Mouse (Mus musculus) hindbrain, embryonic 14.5 days (tissue): ENCODE measurements around the gene Lep. TPM values are rescaled to one million over a fixed set of nuclear protein-coding genes. Genes with fewer than 3 reads are reported as not detected.

ENCODE experiments used
- ATAC-seq: fragments of 200-750 bp; cut with Nextera tagmentation; 2 replicates; pipeline ENCODE4 v1.8.0; 2017; ENCODE audit warnings: moderate number of reproducible peaks, mild to moderate bottlenecking, moderate TSS enrichment, moderate library complexity; ENCODE audit not compliant: low FRiP score
- DNase-seq: peaks from one replicate; pipeline ENCODE4 v3.0.0-alpha.2; 2015; ENCODE audit warnings: low spot score
- H3K27ac ChIP-seq: fragments of 300-500 bp; sonication (generic); 2 replicates; pipeline ENCODE4 v1.5.1; 2014; ENCODE audit warnings: mild to moderate bottlenecking, moderate library complexity
- H3K27me3 ChIP-seq: fragments of 300-500 bp; sonication (generic); 2 replicates; pipeline ENCODE4 v1.6.1; 2014; ENCODE audit warnings: mild to moderate bottlenecking, low read length, mixed read lengths; ENCODE audit not compliant: control insufficient read depth, insufficient read depth
- H3K36me3 ChIP-seq: fragments of 300-500 bp; sonication (generic); replicated peaks from 2 replicates; pipeline ENCODE4 v1.6.1; 2014; ENCODE audit not compliant: control insufficient read depth, insufficient read depth
- H3K4me1 ChIP-seq: fragments of 300-500 bp; sonication (generic); replicated peaks from 2 replicates; pipeline ENCODE4 v1.6.1; 2014; ENCODE audit warnings: antibody characterized with exemption, low read length, mixed read lengths; ENCODE audit not compliant: control insufficient read depth, insufficient read depth
- H3K4me2 ChIP-seq: fragments of 300-500 bp; sonication (generic); replicated peaks from 2 replicates; pipeline ENCODE4 v1.6.1; 2014; ENCODE audit warnings: mild to moderate bottlenecking, moderate library complexity
- H3K4me3 ChIP-seq: fragments of 300-500 bp; sonication (generic); replicated peaks from 2 replicates; pipeline ENCODE4 v1.5.1; 2014; ENCODE audit warnings: mild to moderate bottlenecking, low read length
- H3K9ac ChIP-seq: fragments of 300-500 bp; sonication (generic); 2 replicates; pipeline ENCODE4 v1.6.1; 2014
- H3K9me3 ChIP-seq: fragments of 300-500 bp; sonication (generic); 2 replicates; pipeline ENCODE4 v1.6.1; 2016; ENCODE audit warnings: low read length; ENCODE audit not compliant: control insufficient read depth
- WGBS: fragments of 180-500 bp; shearing (Covaris S2); extraction: QIAGEN DNeasy Blood & Tissue Kit; methylation state at CpG from one replicate; pipeline ENCODE4 v1.1.7; 2014; 5-methylcytosine and 5-hydroxymethylcytosine counted together
- polyA plus RNA-seq: library from polyadenylated mRNA; unstranded; fragments of >200 nt; fragmentation: Nextera tagmentation; extraction: Ambion mirVana; gene quantifications from 2 replicates; pipeline ENCODE4 v1.2.1, GENCODE M21; 2014

Lep gene
- not detected in 2 replicates for polyA plus RNA-seq

GRCm38 (mm10) chr6:29059846-29060685, at the start of gene Lep:
Gene Lep (plus strand): TSS chr6:29060220.
- H3K4me1 ChIP-seq: 0 out of 2 replicates have a peak, but pooled peaks cover 3% of the 10 kb centered on the region
- 76% methylated on average over 28 of the region's 28 CpGs for WGBS
- H3K9me3 ChIP-seq: no peaks in the 10 kb centered on the region
- DNase-seq (no peak), ATAC-seq (no peak)
- no peaks in the 10 kb centered on the region for H3K27me3 ChIP-seq
- no peaks in the 10 kb centered on the region for H3K36me3 ChIP-seq
- H3K9ac ChIP-seq: no peak within 1 kb of the TSS
- no peak within 1 kb of the TSS for H3K4me3 ChIP-seq
- H3K27ac ChIP-seq: no peak within 1 kb of the TSS
- H3K4me2 ChIP-seq: no peak within 1 kb of the TSS

GRCm38 (mm10) chr6:29011651-29012050, 48.4 kb upstream of the Lep start:
- ATAC-seq (no peak), DNase-seq (no peak)
- no peaks in the 10 kb centered on the region for H3K9me3 ChIP-seq
- no peaks in the 10 kb centered on the region for H3K27me3 ChIP-seq
- H3K27ac ChIP-seq: no peak overlapping the region
- no peak overlapping the region for H3K9ac ChIP-seq
- 0 out of 2 replicates have a peak, but pooled peaks cover 2% of the 10 kb centered on the region for H3K4me1 ChIP-seq
- H3K4me3 ChIP-seq: no peak overlapping the region
- 88% methylated on average over 5 of the region's 5 CpGs for WGBS
- H3K4me2 ChIP-seq: no peak overlapping the region
- H3K36me3 ChIP-seq: no peaks in the 10 kb centered on the region

- no peak overlapping the region for H3K27ac ChIP-seq
- no peak overlapping the region for H3K4me2 ChIP-seq
- no peaks in the 10 kb centered on the region for H3K27me3 ChIP-seq
- H3K9ac ChIP-seq: no peak overlapping the region
- DNase-seq (no peak), ATAC-seq (no peak)
- H3K4me3 ChIP-seq: no peak overlapping the region
- WGBS: 96% methylated on average over 6 of the region's 6 CpGs
- H3K36me3 ChIP-seq: no peaks in the 10 kb centered on the region
- H3K4me1 ChIP-seq: peaks cover 11% of the 10 kb centered on the region; the same call in 1 of the 2 replicates
- no peaks in the 10 kb centered on the region for H3K9me3 ChIP-seq
These were observed 46.8 kb upstream of the Lep start for GRCm38 (mm10) chr6:29013216-29013615.

DNA sequence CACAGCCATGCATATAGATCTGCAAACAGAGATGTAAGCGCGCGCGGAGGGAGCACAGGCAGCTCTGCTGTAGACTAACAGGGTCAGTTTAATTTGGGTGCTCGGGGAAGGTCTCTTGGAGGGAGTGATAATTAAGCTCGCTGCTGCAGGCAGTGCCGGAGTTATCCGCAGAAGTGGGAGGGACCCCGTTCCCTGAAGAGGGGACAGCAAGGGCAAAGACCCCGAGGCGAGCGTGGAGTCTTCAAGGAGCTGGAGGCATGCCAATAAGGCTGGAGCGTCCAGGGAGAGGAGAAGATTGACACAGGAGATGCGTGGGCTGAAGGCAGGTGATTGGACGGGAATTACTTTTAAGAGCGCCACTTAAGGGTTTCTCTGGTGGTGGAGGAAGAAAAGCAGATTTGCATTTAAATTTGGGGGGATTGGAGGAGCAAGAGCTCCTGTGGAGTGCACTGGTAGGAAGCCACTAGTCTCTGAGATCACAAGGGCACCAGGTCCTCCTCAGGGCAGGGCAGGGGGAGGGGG, 43.1 kb upstream of the Lep start:
- WGBS: 1% methylated on average over 16 of the region's 16 CpGs
- H3K4me3 ChIP-seq: peak overlapping the region; percentile 19
- ATAC-seq: peak; percentile 52; the same call in 1 of the 2 replicates
- peaks cover 11% of the 10 kb centered on the region; the same call in 1 of the 2 replicates for H3K4me1 ChIP-seq
- no peaks in the 10 kb centered on the region for H3K9me3 ChIP-seq
- no peaks in the 10 kb centered on the region for H3K36me3 ChIP-seq
- peak overlapping the region; percentile 47 for H3K4me2 ChIP-seq
- no peaks in the 10 kb centered on the region for H3K27me3 ChIP-seq
- 0 out of 2 replicates have a peak overlapping the region, but pooled peaks have one; percentile 25 for H3K9ac ChIP-seq
- peak; percentile 50 for DNase-seq
- no peak overlapping the region for H3K27ac ChIP-seq

DNA sequence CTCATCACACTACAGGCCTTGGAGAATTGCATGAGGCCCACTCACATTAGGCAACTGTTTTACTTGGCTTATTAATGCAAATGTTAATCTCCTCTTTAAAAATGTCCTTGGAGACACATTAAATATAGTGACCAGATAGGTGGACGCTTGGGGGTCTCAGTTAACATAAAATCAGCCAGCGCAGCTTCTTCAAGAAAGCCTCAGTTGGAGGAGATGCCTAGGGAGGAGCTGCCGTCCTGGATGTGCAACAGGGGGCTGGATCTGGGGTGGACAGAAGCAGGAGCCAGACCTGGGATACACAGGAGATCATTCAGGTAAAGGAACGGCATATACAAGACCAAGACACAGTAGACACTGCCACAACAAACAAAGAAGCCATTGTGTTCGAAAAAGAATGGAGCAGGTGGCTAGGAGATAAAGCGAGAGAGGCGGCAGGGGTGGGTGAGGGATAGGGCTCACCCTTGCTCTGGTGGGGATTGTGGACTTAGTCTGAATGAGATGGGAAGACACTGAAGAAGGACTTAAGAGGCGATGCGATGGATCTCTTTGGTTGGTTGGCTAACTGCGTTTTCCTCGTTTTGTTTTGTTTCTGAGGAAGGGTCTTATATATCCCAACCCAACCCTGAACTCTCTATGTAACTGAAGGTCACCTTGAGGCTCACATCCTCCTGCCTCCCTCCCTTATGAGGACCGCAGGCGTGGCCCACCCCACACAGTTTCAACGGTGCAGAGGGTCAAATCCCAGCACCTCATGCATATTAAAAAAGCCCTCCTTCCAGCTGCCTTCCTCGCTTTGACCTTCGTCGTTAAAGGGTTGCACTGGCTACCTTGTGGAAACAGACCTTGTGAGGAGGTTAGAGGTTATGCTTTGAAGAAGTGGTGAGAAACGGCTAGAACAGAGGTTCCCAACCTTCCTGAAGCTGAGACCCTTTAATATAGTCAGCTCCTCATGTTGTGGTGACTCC, 40.0 kb upstream of the Lep start:
- no peaks in the 10 kb centered on the region for H3K9me3 ChIP-seq
- no peak overlapping the region for H3K27ac ChIP-seq
- H3K9ac ChIP-seq: no peak overlapping the region
- DNase-seq: no peak
- H3K4me3 ChIP-seq: no peak overlapping the region
- peaks cover 1% of the 10 kb centered on the region; the same call in 1 of the 2 replicates for H3K27me3 ChIP-seq
- 67% methylated on average over 18 of the region's 18 CpGs for WGBS
- no peak for ATAC-seq
- H3K4me1 ChIP-seq: peaks cover 18% of the 10 kb centered on the region; the same call in 1 of the 2 replicates
- H3K4me2 ChIP-seq: no peak overlapping the region
- no peaks in the 10 kb centered on the region for H3K36me3 ChIP-seq

GRCm38 (mm10) chr6:29020937-29021336, 39.1 kb upstream of the Lep start:
- Histone ChIP-seq H3K9ac (no peak overlapping the region), H3K4me3 (no peak overlapping the region), H3K27ac (no peak overlapping the region), H3K36me3 (no peaks in the 10 kb centered on the region), H3K4me1 (peaks cover 18% of the 10 kb centered on the region; the same call in 1 of the 2 replicates), H3K4me2 (no peak overlapping the region), H3K27me3 (peaks cover 4% of the 10 kb centered on the region; the same call in 1 of the 2 replicates), H3K9me3 (no peaks in the 10 kb centered on the region)
- ATAC-seq (no peak), DNase-seq (no peak)
- 80% methylated on average over 5 of the region's 5 CpGs for WGBS

DNA sequence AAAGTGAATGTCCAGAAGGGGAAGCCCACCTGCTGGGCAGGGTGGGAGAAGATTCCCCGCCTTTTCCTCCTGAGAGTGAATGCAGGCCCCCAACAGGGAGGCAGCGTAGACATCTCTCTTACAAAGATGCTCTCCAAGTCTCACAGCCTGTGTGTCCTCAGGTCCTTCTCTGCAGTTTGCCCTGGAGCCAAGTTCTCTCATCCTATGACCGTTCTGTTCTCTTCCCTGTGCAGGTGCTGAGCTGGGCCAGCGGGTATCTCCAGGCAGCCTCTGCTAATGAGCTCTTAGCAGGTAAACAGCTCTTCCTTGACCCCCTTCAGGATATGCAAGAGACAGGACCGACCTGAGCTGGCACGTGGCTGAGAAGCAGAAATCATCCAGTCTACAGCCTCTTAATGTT, 38.5 kb upstream of the Lep start:
- DNase-seq (no peak), ATAC-seq (no peak)
- no peak overlapping the region for H3K27ac ChIP-seq
- H3K4me1 ChIP-seq: peaks cover 18% of the 10 kb centered on the region; the same call in 1 of the 2 replicates
- no peak overlapping the region for H3K9ac ChIP-seq
- H3K36me3 ChIP-seq: no peaks in the 10 kb centered on the region
- H3K27me3 ChIP-seq: peaks cover 4% of the 10 kb centered on the region; the same call in 1 of the 2 replicates
- no peak overlapping the region for H3K4me3 ChIP-seq
- 51% methylated on average over 6 of the region's 6 CpGs for WGBS
- no peaks in the 10 kb centered on the region for H3K9me3 ChIP-seq
- H3K4me2 ChIP-seq: no peak overlapping the region

DNA sequence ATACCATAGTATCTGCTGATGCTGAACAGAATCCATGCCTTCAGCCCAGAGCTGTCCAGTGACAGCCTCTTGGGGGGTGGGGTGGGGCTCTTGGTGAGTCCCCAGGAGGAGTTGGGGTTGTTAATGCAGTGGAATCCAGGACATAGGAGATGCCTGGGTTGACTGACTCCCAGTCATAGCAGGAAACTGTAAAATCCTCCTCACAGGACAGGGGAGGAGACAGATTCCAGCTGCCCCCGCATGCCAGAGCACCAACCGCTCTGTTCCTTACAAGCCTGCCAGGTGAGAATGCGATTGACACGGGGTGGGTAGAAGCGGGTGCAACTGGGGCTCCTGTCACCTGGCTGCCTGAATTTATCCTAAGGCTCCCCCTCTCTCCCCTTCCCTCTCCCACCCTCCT, 37.9 kb upstream of the Lep start:
- WGBS: 81% methylated on average over 5 of the region's 5 CpGs
- Histone ChIP-seq H3K4me1 (peaks cover 12% of the 10 kb centered on the region; the same call in 1 of the 2 replicates), H3K9ac (no peak overlapping the region), H3K4me2 (no peak overlapping the region), H3K27ac (no peak overlapping the region), H3K4me3 (no peak overlapping the region), H3K9me3 (no peaks in the 10 kb centered on the region), H3K36me3 (no peaks in the 10 kb centered on the region), H3K27me3 (peaks cover 4% of the 10 kb centered on the region; the same call in 1 of the 2 replicates)
- ATAC-seq (no peak), DNase-seq (no peak)
